Mouse (Mus musculus) intestine, embryonic 16.5 days (tissue): ENCODE measurements around the gene Akr1d1. TPM values are rescaled to one million over a fixed set of nuclear protein-coding genes. Genes with fewer than 3 reads are reported as not detected.
A peak's percentile ranks its signal among the peaks of the same experiment; 100 is the strongest.

ENCODE experiments used
- ATAC-seq: fragments of 200-750 bp; cut with Nextera tagmentation; 2 replicates; pipeline ENCODE4 v1.8.0; 2017; ENCODE audit warnings: moderate TSS enrichment, moderate library complexity
- H3K27ac ChIP-seq: fragments of 300-500 bp; sonication (generic); 2 replicates; pipeline ENCODE4 v1.5.1; 2014; ENCODE audit warnings: mild to moderate bottlenecking, low read length
- H3K27me3 ChIP-seq: fragments of 300-500 bp; sonication (generic); replicated peaks from 2 replicates; pipeline ENCODE4 v1.6.1; 2014; ENCODE audit warnings: low read length, control low read depth, mixed read lengths; ENCODE audit not compliant: control insufficient read depth, insufficient read depth
- H3K36me3 ChIP-seq: fragments of 300-500 bp; sonication (generic); 2 replicates; pipeline ENCODE4 v1.6.1; 2014; ENCODE audit warnings: low read length, control low read depth; ENCODE audit not compliant: control insufficient read depth, insufficient read depth
- H3K4me1 ChIP-seq: fragments of 300-500 bp; sonication (generic); 2 replicates; pipeline ENCODE4 v1.6.1; 2014; ENCODE audit warnings: low read length, control low read depth, mixed read lengths; ENCODE audit not compliant: control insufficient read depth, insufficient read depth
- H3K4me2 ChIP-seq: fragments of 300-500 bp; sonication (generic); 2 replicates; pipeline ENCODE4 v1.6.1; 2014; ENCODE audit warnings: low read depth, low read length, control low read depth
- H3K4me3 ChIP-seq: fragments of 300-500 bp; sonication (generic); 2 replicates; pipeline ENCODE4 v1.5.1; 2014; ENCODE audit warnings: mild to moderate bottlenecking, low read length
- H3K9ac ChIP-seq: fragments of 300-500 bp; sonication (generic); 2 replicates; pipeline ENCODE4 v1.6.1; 2014; ENCODE audit warnings: low read depth, low read length
- H3K9me3 ChIP-seq: fragments of 300-500 bp; sonication (generic); 2 replicates; pipeline ENCODE4 v1.6.1; 2016; ENCODE audit warnings: low read length, control low read depth; ENCODE audit not compliant: control insufficient read depth
- WGBS: fragments of 180-500 bp; shearing (Covaris S2); extraction: QIAGEN DNeasy Blood & Tissue Kit; methylation state at CpG from one replicate; pipeline ENCODE4 v1.1.7; 2014; 5-methylcytosine and 5-hydroxymethylcytosine counted together
- polyA plus RNA-seq: library from polyadenylated mRNA; unstranded; fragments of >200 nt; fragmentation: Nextera tagmentation; extraction: Ambion mirVana; gene quantifications from 2 replicates; pipeline ENCODE4 v1.2.1, GENCODE M21; 2015

Akr1d1 gene
- polyA plus RNA-seq, 1 experiment from 2014 or later, result 0.45 TPM

DNA sequence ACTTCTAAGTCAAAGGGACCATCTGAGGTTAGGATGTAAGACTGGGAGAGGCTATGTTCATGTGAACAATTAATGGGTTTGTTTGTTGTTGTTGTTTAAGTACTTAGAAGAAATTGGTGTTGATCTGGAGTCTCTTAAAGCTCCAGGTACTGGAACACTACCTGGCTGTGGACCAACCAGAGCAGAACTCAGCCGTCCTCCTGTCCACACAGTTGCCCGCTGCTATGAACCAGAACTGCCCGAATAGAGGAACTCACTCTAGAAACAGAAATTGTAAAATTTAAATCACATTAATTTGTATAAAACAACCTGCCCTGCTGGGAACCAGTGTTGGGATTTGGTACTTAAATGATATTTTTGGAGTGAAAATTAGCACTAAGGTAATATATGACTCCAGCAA is 12.2 kb downstream of the Akr1d1 start:
- no peak for ATAC-seq
- Histone ChIP-seq H3K27ac (no peak overlapping the region), H3K36me3 (no peaks in the 10 kb centered on the region), H3K9ac (no peak overlapping the region), H3K4me1 (peaks cover 5% of the 10 kb centered on the region; the same call in 1 of the 2 replicates), H3K4me3 (no peak overlapping the region), H3K4me2 (no peak overlapping the region), H3K27me3 (no peaks in the 10 kb centered on the region), H3K9me3 (no peaks in the 10 kb centered on the region)
- 92% methylated on average over 3 of the region's 3 CpGs for WGBS

- Histone ChIP-seq H3K27ac (no peak overlapping the region), H3K4me1 (no peaks in the 10 kb centered on the region), H3K9me3 (no peaks in the 10 kb centered on the region), H3K27me3 (no peaks in the 10 kb centered on the region), H3K9ac (no peak overlapping the region), H3K36me3 (no peaks in the 10 kb centered on the region), H3K4me2 (no peak overlapping the region), H3K4me3 (no peak overlapping the region)
- no peak for ATAC-seq
- WGBS, result 80% methylated on average over 2 of the region's 2 CpGs
These were observed 22.8 kb downstream of the Akr1d1 start for GRCm38 (mm10) chr6:37552760-37553159.

DNA sequence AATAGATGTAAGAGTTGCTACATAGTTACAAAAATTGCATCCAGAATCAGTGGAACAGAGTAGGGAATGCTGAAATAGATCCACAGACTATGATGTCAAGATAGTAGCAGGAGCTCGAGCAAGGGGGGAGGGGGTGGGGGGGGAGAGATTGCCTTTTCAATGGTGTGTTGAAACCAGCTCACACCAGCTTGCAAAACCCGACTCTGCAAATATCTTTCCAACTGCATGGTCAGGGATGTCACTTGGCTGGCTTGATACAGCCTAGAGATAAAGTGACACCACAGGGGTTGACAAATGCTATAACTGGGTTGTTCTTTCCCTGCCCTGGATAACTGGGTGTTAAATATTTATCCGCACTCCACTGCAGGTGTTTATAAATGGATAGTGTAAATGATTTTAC is 24.0 kb downstream of the Akr1d1 start:
- ATAC-seq, result no peak
- no peaks in the 10 kb centered on the region for H3K36me3 ChIP-seq
- H3K9me3 ChIP-seq, result no peaks in the 10 kb centered on the region
- no peak overlapping the region for H3K9ac ChIP-seq
- H3K27ac ChIP-seq, result no peak overlapping the region
- H3K27me3 ChIP-seq, result no peaks in the 10 kb centered on the region
- H3K4me1 ChIP-seq, result no peaks in the 10 kb centered on the region
- no peak overlapping the region for H3K4me3 ChIP-seq
- no peak overlapping the region for H3K4me2 ChIP-seq
- 75% methylated on average over 3 of the region's 3 CpGs for WGBS

DNA sequence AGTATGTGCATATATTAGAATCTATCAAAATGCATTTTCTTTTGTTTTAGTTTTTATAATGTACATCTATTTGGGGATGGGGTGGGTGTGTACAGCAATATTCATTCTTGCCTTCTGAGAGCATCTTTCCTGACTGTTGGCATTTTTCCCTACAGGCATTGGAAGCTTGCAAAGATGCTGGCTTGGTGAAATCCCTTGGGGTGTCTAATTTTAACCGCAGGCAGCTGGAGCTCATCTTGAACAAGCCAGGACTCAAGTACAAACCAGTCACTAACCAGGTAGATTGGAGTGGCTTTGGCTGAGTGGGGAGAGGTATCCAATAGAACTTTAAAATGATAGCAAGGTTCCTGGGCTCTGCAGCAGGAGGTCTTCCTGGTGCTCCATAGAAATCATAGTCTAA is 24.4 kb downstream of the Akr1d1 start:
- Histone ChIP-seq H3K4me3 (no peak overlapping the region), H3K27me3 (no peaks in the 10 kb centered on the region), H3K36me3 (no peaks in the 10 kb centered on the region), H3K9me3 (no peaks in the 10 kb centered on the region), H3K9ac (no peak overlapping the region), H3K4me2 (no peak overlapping the region), H3K27ac (no peak overlapping the region), H3K4me1 (no peaks in the 10 kb centered on the region)
- WGBS, result 79% methylated on average over 1 of the region's 1 CpGs
- ATAC-seq, result no peak

GRCm38 (mm10) chr6:37563861-37564260 is 33.9 kb downstream of the Akr1d1 start:
- ATAC-seq, result no peak
- no peaks in the 10 kb centered on the region for H3K9me3 ChIP-seq
- H3K27ac ChIP-seq, result no peak overlapping the region
- H3K4me3 ChIP-seq, result no peak overlapping the region
- no peaks in the 10 kb centered on the region for H3K36me3 ChIP-seq
- no peaks in the 10 kb centered on the region for H3K27me3 ChIP-seq
- WGBS, result 82% methylated on average over 3 of the region's 3 CpGs
- H3K4me2 ChIP-seq, result no peak overlapping the region
- no peak overlapping the region for H3K9ac ChIP-seq
- H3K4me1 ChIP-seq, result no peaks in the 10 kb centered on the region

DNA sequence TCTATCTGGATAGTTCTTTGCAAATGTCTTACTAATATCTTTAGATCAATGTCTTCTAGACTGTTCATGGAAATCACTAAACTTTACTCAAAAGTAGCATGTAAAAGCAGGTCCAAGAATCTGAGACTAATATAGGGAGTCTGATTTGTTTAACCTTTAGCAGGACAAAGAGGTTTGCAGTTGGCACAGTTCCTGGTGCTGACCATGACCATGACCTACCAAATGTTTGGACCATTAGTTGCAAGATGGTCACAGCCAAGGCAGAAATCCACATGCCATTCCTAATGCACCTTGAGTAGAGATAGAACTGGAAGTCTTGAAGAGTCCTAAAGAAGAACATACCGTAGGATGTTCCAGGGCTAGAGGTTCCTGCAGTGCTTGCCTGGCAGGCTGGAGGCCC is 37.4 kb downstream of the Akr1d1 start:
- Histone ChIP-seq H3K4me3 (no peak overlapping the region), H3K9ac (no peak overlapping the region), H3K27ac (no peak overlapping the region), H3K9me3 (no peaks in the 10 kb centered on the region), H3K4me2 (no peak overlapping the region), H3K36me3 (no peaks in the 10 kb centered on the region), H3K27me3 (no peaks in the 10 kb centered on the region), H3K4me1 (no peaks in the 10 kb centered on the region)
- ATAC-seq, result no peak
- whole genome bisulfite sequencing, result 93% methylated on average over 1 of the region's 1 CpGs

- Histone ChIP-seq H3K36me3 (no peaks in the 10 kb centered on the region), H3K27ac (peak overlapping the region; percentile 53; the same call in 1 of the 2 replicates), H3K9me3 (no peaks in the 10 kb centered on the region), H3K9ac (no peak overlapping the region), H3K27me3 (no peaks in the 10 kb centered on the region), H3K4me1 (no peaks in the 10 kb centered on the region), H3K4me2 (no peak overlapping the region), H3K4me3 (no peak overlapping the region)
- no peak for ATAC-seq
- WGBS, result 46% methylated on average over 1 of the region's 1 CpGs
These were observed 42.0 kb downstream of the Akr1d1 start for GRCm38 (mm10) chr6:37571939-37572338.

DNA sequence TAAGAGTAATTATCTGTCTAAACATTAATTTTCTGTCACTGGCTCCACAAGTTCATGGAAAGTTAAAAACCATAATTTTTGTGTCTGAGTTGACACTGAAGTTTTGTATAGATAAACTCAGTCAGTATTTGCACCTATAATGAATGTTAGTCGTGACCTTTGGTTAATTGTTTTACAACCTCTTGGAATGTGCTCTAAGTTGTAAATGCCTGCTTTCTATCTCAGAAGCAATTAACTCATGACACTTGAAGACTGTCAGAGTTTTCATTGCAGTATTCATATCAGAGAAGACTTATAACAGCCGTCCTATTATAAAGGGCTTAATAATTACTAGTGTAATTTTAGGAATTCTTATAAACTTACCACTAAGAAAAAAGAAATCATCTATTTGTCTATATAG is 43.0 kb downstream of the Akr1d1 start:
- Histone ChIP-seq H3K9me3 (no peaks in the 10 kb centered on the region), H3K9ac (no peak overlapping the region), H3K27me3 (no peaks in the 10 kb centered on the region), H3K27ac (no peak overlapping the region), H3K4me1 (no peaks in the 10 kb centered on the region), H3K4me3 (no peak overlapping the region), H3K36me3 (no peaks in the 10 kb centered on the region), H3K4me2 (no peak overlapping the region)
- 14% methylated on average over 2 of the region's 2 CpGs for WGBS
- ATAC-seq, result peak; percentile 79

- Histone ChIP-seq H3K4me2 (no peak overlapping the region), H3K36me3 (no peaks in the 10 kb centered on the region), H3K27me3 (no peaks in the 10 kb centered on the region), H3K27ac (no peak overlapping the region), H3K4me1 (no peaks in the 10 kb centered on the region), H3K4me3 (no peak overlapping the region), H3K9me3 (no peaks in the 10 kb centered on the region), H3K9ac (no peak overlapping the region)
- 57% methylated on average over 5 of the region's 5 CpGs for WGBS
- ATAC-seq, result peak; percentile 59; the same call in 1 of the 2 replicates
These were observed 50.5 kb downstream of the Akr1d1 start for GRCm38 (mm10) chr6:37580476-37580875.

DNA sequence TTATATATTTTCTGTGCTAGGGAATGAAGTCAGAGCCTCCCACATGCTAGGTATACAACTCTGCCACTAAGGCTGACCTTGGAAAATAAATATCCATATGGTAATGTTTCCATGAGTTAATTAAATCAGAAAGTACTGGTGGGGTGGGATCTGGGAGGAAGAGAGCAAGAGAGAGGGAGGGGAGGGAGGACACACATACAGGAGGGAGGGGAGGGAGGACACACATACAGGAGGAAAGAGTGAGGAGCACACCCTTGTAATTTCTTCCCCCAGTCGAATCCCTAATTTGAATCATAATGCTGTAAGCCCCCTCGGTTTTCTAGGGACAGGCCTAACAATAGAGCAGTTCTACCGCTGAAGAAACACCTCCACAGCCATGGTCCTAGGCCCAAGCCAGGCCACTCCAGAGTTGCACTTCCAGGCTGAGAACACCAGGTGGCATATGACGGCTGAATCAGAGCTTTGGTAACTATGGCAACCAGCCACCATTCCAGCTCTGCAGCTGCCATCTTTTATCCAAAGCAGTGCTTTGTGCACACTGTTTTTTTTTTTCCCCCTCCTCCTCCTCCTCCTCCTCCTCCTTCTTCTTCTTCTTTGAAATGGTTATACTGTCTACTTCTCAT is 59.5 kb downstream of the Akr1d1 start:
- Histone ChIP-seq H3K4me3 (no peak overlapping the region), H3K36me3 (no peaks in the 10 kb centered on the region), H3K27ac (no peak overlapping the region), H3K4me2 (no peak overlapping the region), H3K27me3 (no peaks in the 10 kb centered on the region), H3K9me3 (no peaks in the 10 kb centered on the region), H3K9ac (no peak overlapping the region), H3K4me1 (peaks cover 6% of the 10 kb centered on the region)
- peak; percentile 49; the same call in 1 of the 2 replicates for ATAC-seq
- 28% methylated on average over 4 of the region's 4 CpGs for WGBS
